Mouse (Mus musculus) testis, adult 2 months (tissue): Measurements from ENCODE around the gene Slc18a2. TPM values are rescaled to one million over a fixed set of nuclear protein-coding genes. Genes with fewer than 3 reads are reported as not detected.

Experiments
- H3K27ac ChIP-seq: fragments of 200-500 bp; 2 replicates; pipeline ENCODE4 v1.5.1; 2012; ENCODE audit warnings: low read depth, low read length; ENCODE audit not compliant: control insufficient read depth, insufficient read depth
- H3K27me3 ChIP-seq: fragments of 200-500 bp; 2 replicates; pipeline ENCODE4 v1.6.1; 2012; ENCODE audit warnings: mild to moderate bottlenecking, low read length, moderate library complexity; ENCODE audit not compliant: control insufficient read depth, insufficient read depth
- H3K36me3 ChIP-seq: fragments of 200-500 bp; 2 replicates; pipeline ENCODE4 v1.6.1; 2012; ENCODE audit warnings: mild to moderate bottlenecking, low read length; ENCODE audit not compliant: control insufficient read depth, insufficient read depth
- H3K4me1 ChIP-seq: fragments of 200-500 bp; 2 replicates; pipeline ENCODE4 v1.6.1; 2012; ENCODE audit warnings: low read length; ENCODE audit not compliant: control insufficient read depth, insufficient read depth
- H3K4me3 ChIP-seq: fragments of 200-500 bp; 2 replicates; pipeline ENCODE4 v1.5.1; 2012; ENCODE audit warnings: low read depth, mild to moderate bottlenecking, low read length, moderate library complexity, mixed read lengths; ENCODE audit not compliant: control insufficient read depth
- CTCF ChIP-seq: fragments of 200-500 bp; IDR thresholded peaks from 2 replicates; pipeline ENCODE4 v1.5.1; 2012; ENCODE audit warnings: low read depth, mild to moderate bottlenecking, inconsistent platforms, low read length, moderate library complexity; ENCODE audit not compliant: control insufficient read depth, insufficient read depth, insufficient replicate concordance
- POLR2A ChIP-seq: fragments of 200-500 bp; IDR thresholded peaks from 2 replicates; pipeline ENCODE4 v1.6.1; 2012; ENCODE audit warnings: low read depth, mild to moderate bottlenecking, inconsistent platforms, low read length, moderate library complexity; ENCODE audit not compliant: control insufficient read depth
- polyA plus RNA-seq: library from polyadenylated mRNA; depleted of rRNA; stranded (reverse); fragments of >200 nt; gene quantifications from 2 replicates; pipeline ENCODE4 v1.2.3, GENCODE M21; 2012

Gene Slc18a2
- polyA plus RNA-seq, 1 experiment = 0.35 TPM

- no peak overlapping the region for H3K27ac ChIP-seq
- H3K4me1 ChIP-seq = no peaks in the 10 kb centered on the region
- H3K36me3 ChIP-seq = no peaks in the 10 kb centered on the region
- no peak overlapping the region for H3K4me3 ChIP-seq
- H3K27me3 ChIP-seq = no peaks in the 10 kb centered on the region
- no peak for TF ChIP-seq CTCF
- no peak for TF ChIP-seq POLR2A
Measured at GRCm38 (mm10) chr19:59252651-59253050, 8.0 kb upstream of the Slc18a2 start.

GRCm38 (mm10) chr19:59259633-59260032 lies 1.1 kb upstream of the Slc18a2 start:
- no peak for TF ChIP-seq CTCF
- no peak for TF ChIP-seq POLR2A
- peaks cover 8% of the 10 kb centered on the region for H3K4me1 ChIP-seq
- no peaks in the 10 kb centered on the region for H3K27me3 ChIP-seq
- H3K27ac ChIP-seq = no peak overlapping the region
- no peaks in the 10 kb centered on the region for H3K36me3 ChIP-seq
- H3K4me3 ChIP-seq = no peak overlapping the region

GRCm38 (mm10) chr19:59261604-59262003 lies 908 bp downstream of the Slc18a2 start:
- Histone ChIP-seq H3K36me3 (no peaks in the 10 kb centered on the region), H3K4me3 (no peak overlapping the region), H3K27me3 (no peaks in the 10 kb centered on the region), H3K27ac (no peak overlapping the region), H3K4me1 (peaks cover 8% of the 10 kb centered on the region)
- no peak for TF ChIP-seq POLR2A

- Histone ChIP-seq H3K27ac (no peak overlapping the region), H3K4me1 (peaks cover 8% of the 10 kb centered on the region), H3K27me3 (no peaks in the 10 kb centered on the region), H3K36me3 (no peaks in the 10 kb centered on the region), H3K4me3 (no peak overlapping the region)
- TF ChIP-seq CTCF (no peak), POLR2A (no peak)
Measured at GRCm38 (mm10) chr19:59263171-59263570, 2.5 kb downstream of the Slc18a2 start.

GRCm38 (mm10) chr19:59264838-59265532 lies 4.3 kb downstream of the Slc18a2 start:
- H3K27ac ChIP-seq = no peak overlapping the region

GRCm38 (mm10) chr19:59265907-59266306 lies 5.2 kb downstream of the Slc18a2 start:
- Histone ChIP-seq H3K27me3 (no peaks in the 10 kb centered on the region), H3K27ac (no peak overlapping the region), H3K4me1 (peaks cover 2% of the 10 kb centered on the region), H3K4me3 (no peak overlapping the region), H3K36me3 (no peaks in the 10 kb centered on the region)
- no peak for TF ChIP-seq POLR2A
- no peak for TF ChIP-seq CTCF

More at GRCm38 (mm10) chr19:59264838-59265532, 4.3 kb downstream of the Slc18a2 start:
- no peak for TF ChIP-seq CTCF
- no peak for TF ChIP-seq POLR2A
- Histone ChIP-seq H3K27me3 (no peaks in the 10 kb centered on the region), H3K36me3 (no peaks in the 10 kb centered on the region), H3K4me1 (peaks cover 8% of the 10 kb centered on the region), H3K4me3 (no peak overlapping the region)

- Histone ChIP-seq H3K4me1 (no peaks in the 10 kb centered on the region), H3K27me3 (no peaks in the 10 kb centered on the region), H3K36me3 (no peaks in the 10 kb centered on the region), H3K4me3 (no peak overlapping the region), H3K27ac (no peak overlapping the region)
- TF ChIP-seq CTCF = no peak
- TF ChIP-seq POLR2A = no peak
Measured at GRCm38 (mm10) chr19:59267417-59267963, 6.8 kb downstream of the Slc18a2 start.
